Mouse (Mus musculus): ENCODE results near the gene Mcemp1.

DNA sequence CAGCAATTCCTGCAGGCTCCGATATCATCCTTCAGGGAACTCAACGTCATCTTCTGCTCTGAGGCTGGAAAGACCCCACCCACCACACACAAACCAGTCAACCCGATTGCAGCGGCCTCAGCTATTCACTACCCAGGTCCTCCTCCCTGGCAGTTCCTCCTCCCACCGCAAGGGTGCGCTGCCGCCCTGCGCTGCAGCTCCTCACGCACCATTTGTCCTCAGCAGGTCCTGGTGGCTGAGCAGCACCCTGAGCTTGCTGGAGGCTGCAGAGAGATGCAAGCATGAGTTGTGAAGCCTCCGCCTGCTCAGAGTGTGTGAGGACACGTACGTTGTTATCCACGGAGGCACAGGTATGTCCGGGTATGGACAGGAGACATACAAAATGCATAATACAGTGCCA is 53.0 kb downstream of the Mcemp1 start:
- TF ChIP-seq ZC3H11A (IDR thresholded peaks at IDR 0.05; ENCODE audit: borderline replicate concordance, low read depth, low read length) (peak; percentile 92), MAFK (IDR thresholded peaks at IDR 0.05; ENCODE audit: insufficient read depth, low read depth, low read length) (no peak), ZNF384 (IDR thresholded peaks at IDR 0.05; ENCODE audit: low read depth, low read length) (no peak), HCFC1 (IDR thresholded peaks at IDR 0.05; ENCODE audit: borderline replicate concordance, insufficient read depth, low read length) (no peak), CHD2 (IDR thresholded peaks at IDR 0.05; ENCODE audit: low read depth, low read length) (no peak)

Measured in ES-E14 (cell line).